Comparison of ENCODE assay signal across 20 mouse cellular contexts in genomic region chr17:79143031-79143430, GRCm38 (mm10).
DNase-seq lines count a peak whose midpoint lies in the region; ATAC-seq and TF ChIP-seq lines count a peak whose summit lies in the region.
"Had no signal": no experiment of that assay in that cellular context is flagged by ENCODE, and none has a peak within 500 bp of the region (broad histone marks: within the 10 kb centered on the region; RNA-seq: fewer than 3 reads in every experiment).

No protein-coding gene starts in this region.

- TF ChIP-seq EP300 in lung, postnatal 0 days (IDR thresholded peaks at IDR 0.05): no peak

- no peaks in the 10 kb centered on the region for H3K4me1 ChIP-seq in forebrain, postnatal 0 days (ENCODE audit: insufficient read depth)
- H3K4me1 ChIP-seq in forebrain, embryonic 13.5 days: no peaks in the 10 kb centered on the region
- H3K4me1 ChIP-seq in kidney, adult 2 months (ENCODE audit: control insufficient read depth, insufficient read depth, low read length): no peaks in the 10 kb centered on the region
- no peaks in the 10 kb centered on the region for H3K4me1 ChIP-seq in lung, postnatal 0 days (ENCODE audit: insufficient read depth, low read depth, low read length)
- H3K4me1 ChIP-seq: embryonic facial prominence, embryonic 12.5 days; midbrain, embryonic 12.5 days; neural tube, embryonic 13.5 days had no signal

- 31% methylated on average over 1 of the region's 1 CpGs for WGBS in forebrain, postnatal 0 days
- WGBS in forebrain, embryonic 13.5 days: 34% methylated on average over 1 of the region's 1 CpGs
- WGBS in kidney, adult 2 months: 21% methylated on average over 1 of the region's 1 CpGs
- 28% methylated on average over 1 of the region's 1 CpGs for WGBS in lung, postnatal 0 days

- no peak overlapping the region for H3K4me2 ChIP-seq in forebrain, postnatal 0 days (ENCODE audit: low read depth)
- no peak overlapping the region for H3K4me2 ChIP-seq in forebrain, embryonic 13.5 days
- H3K4me2 ChIP-seq in lung, postnatal 0 days (replicated peaks; ENCODE audit: low read depth, low read length): no peak overlapping the region
- H3K4me2 ChIP-seq: embryonic facial prominence, embryonic 12.5 days; limb, embryonic 13.5 days; midbrain, embryonic 12.5 days; neural tube, embryonic 13.5 days had no signal

- TF ChIP-seq POLR2A in kidney, adult 2 months (IDR thresholded peaks at IDR 0.05; ENCODE audit: low read depth, low read length): no peak

- H3K27ac ChIP-seq in forebrain, postnatal 0 days (ENCODE audit: low read depth, low read length): no peak overlapping the region
- no peak overlapping the region for H3K27ac ChIP-seq in forebrain, embryonic 13.5 days
- H3K27ac ChIP-seq in kidney, adult 2 months (ENCODE audit: insufficient read depth, low read depth, low read length): no peak overlapping the region
- no peak overlapping the region for H3K27ac ChIP-seq in lung, postnatal 0 days (ENCODE audit: low read length)
- H3K27ac ChIP-seq: embryonic facial prominence, embryonic 12.5 days; limb, embryonic 13.5 days; liver, embryonic 14.5 days; midbrain, embryonic 12.5 days; neural tube, embryonic 13.5 days had no signal

- H3K27me3 ChIP-seq in forebrain, postnatal 0 days (ENCODE audit: insufficient read depth, low read length): no peaks in the 10 kb centered on the region
- no peaks in the 10 kb centered on the region for H3K27me3 ChIP-seq in forebrain, embryonic 13.5 days
- H3K27me3 ChIP-seq in kidney, adult 2 months (replicated peaks; ENCODE audit: control insufficient read depth, insufficient read depth, low read length): no peaks in the 10 kb centered on the region
- no peaks in the 10 kb centered on the region for H3K27me3 ChIP-seq in lung, postnatal 0 days (replicated peaks; ENCODE audit: insufficient read depth, low read length)
- H3K27me3 ChIP-seq: embryonic facial prominence, embryonic 12.5 days; limb, embryonic 13.5 days; midbrain, embryonic 12.5 days; neural tube, embryonic 13.5 days had no signal

- peak; percentile 58 for TF ChIP-seq CTCF in forebrain, postnatal 0 days (IDR thresholded peaks at IDR 0.05; ENCODE audit: low read depth)
- no peak for TF ChIP-seq CTCF in kidney, adult 2 months (conservative IDR thresholded peaks at IDR 0.05; ENCODE audit: insufficient read depth, insufficient read length, low read depth, low read length)
- peak; percentile 63 for TF ChIP-seq CTCF in lung, postnatal 0 days (IDR thresholded peaks at IDR 0.05)

- H3K4me3 ChIP-seq in forebrain, postnatal 0 days (ENCODE audit: low read depth, low read length): no peak overlapping the region
- H3K4me3 ChIP-seq in forebrain, embryonic 13.5 days: no peak overlapping the region
- H3K4me3 ChIP-seq in kidney, adult 2 months (ENCODE audit: insufficient read depth, low read depth, low read length): no peak overlapping the region
- H3K4me3 ChIP-seq in lung, postnatal 0 days (ENCODE audit: low read depth, low read length): no peak overlapping the region
- H3K4me3 ChIP-seq: embryonic facial prominence, embryonic 12.5 days; erythroblast, embryonic 14.5 days; limb, embryonic 13.5 days; midbrain, embryonic 12.5 days; neural tube, embryonic 13.5 days had no signal

- no peak for ATAC-seq in forebrain, postnatal 0 days
- ATAC-seq in forebrain, embryonic 13.5 days: no peak
- ATAC-seq in lung, postnatal 0 days: no peak
- ATAC-seq in frontal cortex, adult (ENCODE audit: low TSS enrichment): no peak
- ATAC-seq: forebrain, embryonic 14.5 days had no signal

- H3K9ac ChIP-seq in forebrain, postnatal 0 days: no peak overlapping the region
- H3K9ac ChIP-seq in forebrain, embryonic 13.5 days: no peak overlapping the region
- no peak overlapping the region for H3K9ac ChIP-seq in lung, postnatal 0 days (replicated peaks; ENCODE audit: low read depth)
- H3K9ac ChIP-seq: embryonic facial prominence, embryonic 12.5 days; limb, embryonic 13.5 days; liver, embryonic 14.5 days; midbrain, embryonic 12.5 days; neural tube, embryonic 13.5 days had no signal

- no peaks in the 10 kb centered on the region for H3K36me3 ChIP-seq in forebrain, postnatal 0 days (ENCODE audit: insufficient read depth)
- no peaks in the 10 kb centered on the region for H3K36me3 ChIP-seq in forebrain, embryonic 13.5 days (ENCODE audit: poor library complexity, severe bottlenecking)
- no peaks in the 10 kb centered on the region for H3K36me3 ChIP-seq in kidney, adult 2 months (ENCODE audit: control insufficient read depth, insufficient read depth, low read length)
- no peaks in the 10 kb centered on the region for H3K36me3 ChIP-seq in lung, postnatal 0 days (ENCODE audit: insufficient read depth, low read length)
- H3K36me3 ChIP-seq: embryonic facial prominence, embryonic 12.5 days; limb, embryonic 13.5 days; midbrain, embryonic 12.5 days; neural tube, embryonic 13.5 days had no signal

- peak; percentile 21 for DNase-seq in forebrain, postnatal 0 days
- peak; percentile 20 for DNase-seq in kidney, adult 2 months
- DNase-seq in kidney, adult 9 months: no peak
- DNase-seq in lung, postnatal 0 days (ENCODE audit: low spot score): peak; percentile 20
- DNase-seq in lung, postnatal 36 days: no peak
- no peak for DNase-seq in embryo, embryonic 9.5 days (ENCODE audit: extremely low spot score)
- DNase-seq: adrenal gland, adult 8-10 months; cerebellum, adult 9-10 months; kidney, adult 8-10 months; kidney, postnatal 4 days; right cerebral cortex, adult 18-20 months had no signal

- no peaks in the 10 kb centered on the region for H3K9me3 ChIP-seq in forebrain, postnatal 0 days (ENCODE audit: low read length)
- no peaks in the 10 kb centered on the region for H3K9me3 ChIP-seq in forebrain, embryonic 13.5 days (replicated peaks)
- no peaks in the 10 kb centered on the region for H3K9me3 ChIP-seq in lung, postnatal 0 days (ENCODE audit: low read length)
- H3K9me3 ChIP-seq: embryonic facial prominence, embryonic 12.5 days; limb, embryonic 13.5 days; midbrain, embryonic 12.5 days; neural tube, embryonic 13.5 days had no signal

Comparison
In these comparisons a context has a peak if more than half of its experiments do, and no peak if none do; other contexts are left out.
1. DNase-seq: peak in forebrain, postnatal 0 days (single experiment), kidney, adult 2 months (single experiment) and lung, postnatal 0 days (single experiment); none in kidney, adult 9 months (single experiment), lung, postnatal 36 days (single experiment) and embryo, embryonic 9.5 days (single experiment).